Mouse (Mus musculus) CD4-positive helper T cell, adult 2 months (primary cell): ENCODE results near the gene Aak1.
"Not testable (repeated sequence)": the region's sequence is repeated elsewhere in the genome, so short reads cannot be mapped to it uniquely, and the experiment has no call there.

ENCODE experiments used
- DNase-seq: peaks from one replicate; pipeline ENCODE4 v3.0.0-alpha.2; 2012; ENCODE audit warnings: low read depth, missing footprints, low spot score

The Aak1 gene

GRCm38 (mm10) chr6:87009692-87010328 is 160.5 kb downstream of the Aak1 start:
- DNase-seq: peak; percentile 94

GRCm38 (mm10) chr6:87016916-87017315 is 167.6 kb downstream of the Aak1 start:
- peak; percentile 69 for DNase-seq

GRCm38 (mm10) chr6:87018874-87019273 is 169.6 kb downstream of the Aak1 start:
- no peak for DNase-seq

- no peak for DNase-seq
Measured at GRCm38 (mm10) chr6:87021791-87022190, 172.5 kb downstream of the Aak1 start.

- DNase-seq: no peak
Measured at GRCm38 (mm10) chr6:87026980-87027379, 177.7 kb downstream of the Aak1 start.

- no peak for DNase-seq
Measured at GRCm38 (mm10) chr6:87028881-87029280, 179.6 kb downstream of the Aak1 start.

GRCm38 (mm10) chr6:87031310-87031709 is 182.0 kb downstream of the Aak1 start:
- not testable (repeated sequence) for DNase-seq

- DNase-seq: no peak
Measured at GRCm38 (mm10) chr6:87032401-87032800, 183.1 kb downstream of the Aak1 start.

GRCm38 (mm10) chr6:87034395-87034794 is 185.1 kb downstream of the Aak1 start:
- no peak for DNase-seq

GRCm38 (mm10) chr6:87037826-87038620 is 188.7 kb downstream of the Aak1 start:
- peak; percentile 81 for DNase-seq

GRCm38 (mm10) chr6:87039161-87039560 is 189.8 kb downstream of the Aak1 start:
- DNase-seq: peak; percentile 15

GRCm38 (mm10) chr6:87040971-87041370 is 191.7 kb downstream of the Aak1 start:
- peak; percentile 85 for DNase-seq

- no peak for DNase-seq
Measured at GRCm38 (mm10) chr6:87041431-87041830, 192.1 kb downstream of the Aak1 start.

- DNase-seq: no peak
Measured at GRCm38 (mm10) chr6:87042004-87042336, 192.7 kb downstream of the Aak1 start.

- DNase-seq: peak; percentile 96
Measured at GRCm38 (mm10) chr6:87042337-87043130, 193.2 kb downstream of the Aak1 start, which contains the start of gene Gfpt1. Gene Gfpt1 (plus strand): TSS chr6:87042846.

GRCm38 (mm10) chr6:87043131-87043516 is 193.8 kb downstream of the Aak1 start:
- DNase-seq: peak; percentile 17

GRCm38 (mm10) chr6:87044895-87045294 is 195.6 kb downstream of the Aak1 start:
- no peak for DNase-seq

GRCm38 (mm10) chr6:87045507-87045906 is 196.2 kb downstream of the Aak1 start:
- no peak for DNase-seq

- DNase-seq: not testable (repeated sequence)
Measured at GRCm38 (mm10) chr6:87048712-87049111, 199.4 kb downstream of the Aak1 start.

- no peak for DNase-seq
Measured at GRCm38 (mm10) chr6:87051886-87052425, 202.6 kb downstream of the Aak1 start.
